Mouse (Mus musculus) midbrain, embryonic 16.5 days (tissue): ENCODE measurements around the gene Nxpe5. TPM values are rescaled to one million over a fixed set of nuclear protein-coding genes. Genes with fewer than 3 reads are reported as not detected.
"Not testable (repeated sequence)": the region's sequence is repeated elsewhere in the genome, so short reads cannot be mapped to it uniquely, and the experiment has no call there.

Experiments used
- ATAC-seq: fragments of 200-750 bp; cut with Nextera tagmentation; 2 replicates; pipeline ENCODE4 v1.8.0; 2017; ENCODE audit warnings: moderate TSS enrichment
- H3K27ac ChIP-seq: fragments of 300-500 bp; sonication (generic); 2 replicates; pipeline ENCODE4 v1.5.1; 2014; ENCODE audit warnings: mild to moderate bottlenecking, low read length, mixed read lengths
- H3K27me3 ChIP-seq: fragments of 300-500 bp; sonication (generic); 2 replicates; pipeline ENCODE4 v1.6.1; 2014; ENCODE audit warnings: low read depth, low read length, mixed read lengths; ENCODE audit not compliant: control insufficient read depth, insufficient read depth
- H3K36me3 ChIP-seq: fragments of 300-500 bp; sonication (generic); 2 replicates; pipeline ENCODE4 v1.6.1; 2014; ENCODE audit warnings: mild to moderate bottlenecking, low read length, moderate library complexity, mixed read lengths; ENCODE audit not compliant: control insufficient read depth, insufficient read depth
- H3K4me1 ChIP-seq: fragments of 300-500 bp; sonication (generic); 2 replicates; pipeline ENCODE4 v1.6.1; 2014; ENCODE audit warnings: mild to moderate bottlenecking, low read length, mixed read lengths; ENCODE audit not compliant: control insufficient read depth, insufficient read depth
- H3K4me2 ChIP-seq: fragments of 300-500 bp; sonication (generic); 2 replicates; pipeline ENCODE4 v1.6.1; 2014; ENCODE audit warnings: mild to moderate bottlenecking, low read length, mixed read lengths
- H3K4me3 ChIP-seq: fragments of 300-500 bp; sonication (generic); 2 replicates; pipeline ENCODE4 v1.5.1; 2014; ENCODE audit warnings: low read depth, mild to moderate bottlenecking, low read length, moderate library complexity, mixed read lengths
- H3K9ac ChIP-seq: fragments of 300-500 bp; sonication (generic); 2 replicates; pipeline ENCODE4 v1.6.1; 2014; ENCODE audit warnings: low read depth, low read length, mixed read lengths
- H3K9me3 ChIP-seq: fragments of 300-500 bp; sonication (generic); replicated peaks from 2 replicates; pipeline ENCODE4 v1.6.1; 2014; ENCODE audit warnings: mild to moderate bottlenecking, low read length, mixed read lengths; ENCODE audit not compliant: control insufficient read depth, poor library complexity, severe bottlenecking
- WGBS: fragments of 180-500 bp; shearing (Covaris S2); extraction: QIAGEN DNeasy Blood & Tissue Kit; methylation state at CpG from one replicate; pipeline ENCODE4 v1.1.7; 2014; 5-methylcytosine and 5-hydroxymethylcytosine counted together
- polyA plus RNA-seq: library from polyadenylated mRNA; unstranded; fragments of >200 nt; fragmentation: Nextera tagmentation; extraction: Ambion mirVana; gene quantifications from 2 replicates; pipeline ENCODE4 v1.2.1, GENCODE M21; 2015

The Nxpe5 gene
- polyA plus RNA-seq, 1 experiment from 2014 or later, result not detected

- 90% methylated on average over 1 of the region's 1 CpGs for WGBS
- Histone ChIP-seq H3K36me3 (no peaks in the 10 kb centered on the region), H3K4me3 (no peak overlapping the region), H3K9ac (no peak overlapping the region), H3K9me3 (no peaks in the 10 kb centered on the region), H3K4me1 (no peaks in the 10 kb centered on the region), H3K27me3 (no peaks in the 10 kb centered on the region), H3K4me2 (no peak overlapping the region), H3K27ac (no peak overlapping the region)
- ATAC-seq, result no peak
Measured at GRCm38 (mm10) chr5:138207253-138207652, 18.4 kb upstream of the Nxpe5 start.

- no peak for ATAC-seq
- 86% methylated on average over 4 of the region's 4 CpGs for WGBS
Measured at GRCm38 (mm10) chr5:138207873-138208272, 17.8 kb upstream of the Nxpe5 start.

GRCm38 (mm10) chr5:138216632-138217031, 9.1 kb upstream of the Nxpe5 start:
- H3K4me3 ChIP-seq, H3K4me1 ChIP-seq, ATAC-seq, H3K9me3 ChIP-seq, H3K27me3 ChIP-seq, H3K9ac ChIP-seq, H3K27ac ChIP-seq, H3K4me2 ChIP-seq, H3K36me3 ChIP-seq: not testable (repeated sequence)
- 94% methylated on average over 13 of the region's 13 CpGs for WGBS

More at GRCm38 (mm10) chr5:138207873-138208272, 17.8 kb upstream of the Nxpe5 start:
- Histone ChIP-seq H3K4me2 (no peak overlapping the region), H3K27me3 (no peaks in the 10 kb centered on the region), H3K9ac (no peak overlapping the region), H3K36me3 (no peaks in the 10 kb centered on the region), H3K27ac (no peak overlapping the region), H3K4me3 (no peak overlapping the region), H3K4me1 (no peaks in the 10 kb centered on the region), H3K9me3 (no peaks in the 10 kb centered on the region)

- Histone ChIP-seq H3K4me3 (no peak overlapping the region), H3K9me3 (no peaks in the 10 kb centered on the region), H3K27me3 (no peaks in the 10 kb centered on the region), H3K9ac (no peak overlapping the region), H3K27ac (no peak overlapping the region), H3K4me1 (no peaks in the 10 kb centered on the region), H3K36me3 (no peaks in the 10 kb centered on the region), H3K4me2 (no peak overlapping the region)
- no peak for ATAC-seq
- 76% methylated on average over 2 of the region's 2 CpGs for WGBS
Measured at GRCm38 (mm10) chr5:138219864-138220263, 5.8 kb upstream of the Nxpe5 start.

- Histone ChIP-seq H3K27me3 (no peaks in the 10 kb centered on the region), H3K4me2 (no peak overlapping the region), H3K9me3 (no peaks in the 10 kb centered on the region), H3K27ac (no peak overlapping the region), H3K36me3 (no peaks in the 10 kb centered on the region), H3K9ac (no peak overlapping the region), H3K4me1 (no peaks in the 10 kb centered on the region), H3K4me3 (no peak overlapping the region)
- 24% methylated on average over 4 of the region's 4 CpGs for WGBS
- no peak for ATAC-seq
Measured at GRCm38 (mm10) chr5:138222111-138222510, 3.6 kb upstream of the Nxpe5 start.

GRCm38 (mm10) chr5:138223287-138223686, 2.4 kb upstream of the Nxpe5 start:
- Histone ChIP-seq H3K4me2 (no peak overlapping the region), H3K27me3 (no peaks in the 10 kb centered on the region), H3K36me3 (no peaks in the 10 kb centered on the region), H3K9me3 (no peaks in the 10 kb centered on the region), H3K4me3 (no peak overlapping the region), H3K27ac (no peak overlapping the region), H3K9ac (no peak overlapping the region), H3K4me1 (no peaks in the 10 kb centered on the region)
- 73% methylated on average over 3 of the region's 3 CpGs for WGBS
- ATAC-seq, result no peak

- no peaks in the 10 kb centered on the region for H3K9me3 ChIP-seq
- WGBS, result 80% methylated on average over 4 of the region's 4 CpGs
- no peak overlapping the region for H3K4me3 ChIP-seq
- no peaks in the 10 kb centered on the region for H3K4me1 ChIP-seq
- H3K27ac ChIP-seq, result no peak overlapping the region
- H3K27me3 ChIP-seq, result no peaks in the 10 kb centered on the region
- no peak overlapping the region for H3K9ac ChIP-seq
- H3K36me3 ChIP-seq, result no peaks in the 10 kb centered on the region
- no peak overlapping the region for H3K4me2 ChIP-seq
- ATAC-seq, result no peak
Measured at GRCm38 (mm10) chr5:138226491-138226890, 793 bp downstream of the Nxpe5 start.

GRCm38 (mm10) chr5:138227367-138227766, 1.7 kb downstream of the Nxpe5 start:
- H3K9me3 ChIP-seq, result no peaks in the 10 kb centered on the region
- H3K9ac ChIP-seq, result no peak overlapping the region
- WGBS, result 80% methylated on average over 2 of the region's 2 CpGs
- H3K36me3 ChIP-seq, result no peaks in the 10 kb centered on the region
- H3K27me3 ChIP-seq, result no peaks in the 10 kb centered on the region
- H3K4me3 ChIP-seq, result no peak overlapping the region
- ATAC-seq, result no peak
- no peak overlapping the region for H3K4me2 ChIP-seq
- H3K4me1 ChIP-seq, result no peaks in the 10 kb centered on the region
- no peak overlapping the region for H3K27ac ChIP-seq

GRCm38 (mm10) chr5:138228026-138228425, 2.3 kb downstream of the Nxpe5 start:
- Histone ChIP-seq H3K27ac (no peak overlapping the region), H3K4me2 (no peak overlapping the region), H3K9me3 (no peaks in the 10 kb centered on the region), H3K36me3 (no peaks in the 10 kb centered on the region), H3K4me1 (no peaks in the 10 kb centered on the region), H3K9ac (no peak overlapping the region), H3K27me3 (no peaks in the 10 kb centered on the region), H3K4me3 (no peak overlapping the region)
- no peak for ATAC-seq
- 67% methylated on average over 3 of the region's 3 CpGs for WGBS

GRCm38 (mm10) chr5:138229511-138229910, 3.8 kb downstream of the Nxpe5 start:
- Histone ChIP-seq H3K4me2 (no peak overlapping the region), H3K4me1 (no peaks in the 10 kb centered on the region), H3K27ac (no peak overlapping the region), H3K9me3 (no peaks in the 10 kb centered on the region), H3K36me3 (no peaks in the 10 kb centered on the region), H3K4me3 (no peak overlapping the region), H3K9ac (no peak overlapping the region), H3K27me3 (no peaks in the 10 kb centered on the region)
- WGBS, result 93% methylated on average over 3 of the region's 3 CpGs
- ATAC-seq, result no peak
